Mouse (Mus musculus) limb, embryonic 11.5 days (tissue): ENCODE results near the gene Ethe1. TPM values are rescaled to one million over a fixed set of nuclear protein-coding genes. Genes with fewer than 3 reads are reported as not detected.

Source experiments
- ATAC-seq: fragments of 200-750 bp; cut with Nextera tagmentation; 2 replicates; pipeline ENCODE4 v1.8.0; 2017; ENCODE audit warnings: low read depth; ENCODE audit not compliant: insufficient number of reproducible peaks, low FRiP score, low TSS enrichment
- DNase-seq: peaks from one replicate; pipeline ENCODE4 v3.0.0-alpha.2; 2015; ENCODE audit warnings: low spot score
- H3K27ac ChIP-seq: fragments of 300-500 bp; sonication (generic); replicated peaks from 2 replicates; pipeline ENCODE4 v1.5.1; 2014; ENCODE audit warnings: low read depth, mild to moderate bottlenecking, low read length
- H3K27me3 ChIP-seq: fragments of 300-500 bp; sonication (generic); 2 replicates; pipeline ENCODE4 v1.6.1; 2014; ENCODE audit warnings: mild to moderate bottlenecking, low read length, mixed read lengths; ENCODE audit not compliant: control insufficient read depth, insufficient read depth
- H3K36me3 ChIP-seq: fragments of 300-500 bp; sonication (generic); 2 replicates; pipeline ENCODE4 v1.6.1; 2014; ENCODE audit warnings: mild to moderate bottlenecking, low read length, moderate library complexity, mixed read lengths; ENCODE audit not compliant: control insufficient read depth, insufficient read depth
- H3K4me1 ChIP-seq: fragments of 300-500 bp; sonication (generic); 2 replicates; pipeline ENCODE4 v1.6.1; 2014; ENCODE audit warnings: low read length, mixed read lengths; ENCODE audit not compliant: control insufficient read depth, insufficient read depth
- H3K4me2 ChIP-seq: fragments of 300-500 bp; sonication (generic); 2 replicates; pipeline ENCODE4 v1.6.1; 2014; ENCODE audit warnings: low read depth, mild to moderate bottlenecking, moderate library complexity; ENCODE audit not compliant: severe bottlenecking
- H3K4me3 ChIP-seq: fragments of 300-500 bp; sonication (generic); 2 replicates; pipeline ENCODE4 v1.5.1; 2014; ENCODE audit warnings: low read depth, low read length
- H3K9ac ChIP-seq: fragments of 300-500 bp; sonication (generic); 2 replicates; pipeline ENCODE4 v1.6.1; 2014; ENCODE audit warnings: mild to moderate bottlenecking, low read length
- H3K9me3 ChIP-seq: fragments of 300-500 bp; sonication (generic); 2 replicates; pipeline ENCODE4 v1.6.1; 2016; ENCODE audit warnings: low read length; ENCODE audit not compliant: control insufficient read depth
- WGBS: fragments of 180-500 bp; shearing (Covaris S2); extraction: QIAGEN DNeasy Blood & Tissue Kit; methylation state at CpG from one replicate; pipeline ENCODE4 v1.1.7; 2014; 5-methylcytosine and 5-hydroxymethylcytosine counted together
- polyA plus RNA-seq: library from polyadenylated mRNA; unstranded; fragments of >200 nt; fragmentation: Nextera tagmentation; extraction: Ambion mirVana; gene quantifications from 2 replicates; pipeline ENCODE4 v1.2.1, GENCODE M21; 2014

Gene Ethe1
- polyA plus RNA-seq, 1 experiment from 2014 or later, result 32.2 TPM

- Histone ChIP-seq H3K4me2 (no peak overlapping the region), H3K27ac (no peak overlapping the region), H3K4me1 (no peaks in the 10 kb centered on the region), H3K27me3 (0 out of 2 replicates have a peak, but pooled peaks cover 3% of the 10 kb centered on the region), H3K36me3 (no peaks in the 10 kb centered on the region), H3K9me3 (peaks cover 3% of the 10 kb centered on the region; the same call in 1 of the 2 replicates), H3K9ac (no peak overlapping the region), H3K4me3 (no peak overlapping the region)
- DNase-seq (no peak), ATAC-seq (no peak)
- WGBS, result 82% methylated on average over 6 of the region's 6 CpGs
Observed at GRCm38 (mm10) chr7:24622967-24623366, 35.6 kb downstream of the Ethe1 start.

DNA sequence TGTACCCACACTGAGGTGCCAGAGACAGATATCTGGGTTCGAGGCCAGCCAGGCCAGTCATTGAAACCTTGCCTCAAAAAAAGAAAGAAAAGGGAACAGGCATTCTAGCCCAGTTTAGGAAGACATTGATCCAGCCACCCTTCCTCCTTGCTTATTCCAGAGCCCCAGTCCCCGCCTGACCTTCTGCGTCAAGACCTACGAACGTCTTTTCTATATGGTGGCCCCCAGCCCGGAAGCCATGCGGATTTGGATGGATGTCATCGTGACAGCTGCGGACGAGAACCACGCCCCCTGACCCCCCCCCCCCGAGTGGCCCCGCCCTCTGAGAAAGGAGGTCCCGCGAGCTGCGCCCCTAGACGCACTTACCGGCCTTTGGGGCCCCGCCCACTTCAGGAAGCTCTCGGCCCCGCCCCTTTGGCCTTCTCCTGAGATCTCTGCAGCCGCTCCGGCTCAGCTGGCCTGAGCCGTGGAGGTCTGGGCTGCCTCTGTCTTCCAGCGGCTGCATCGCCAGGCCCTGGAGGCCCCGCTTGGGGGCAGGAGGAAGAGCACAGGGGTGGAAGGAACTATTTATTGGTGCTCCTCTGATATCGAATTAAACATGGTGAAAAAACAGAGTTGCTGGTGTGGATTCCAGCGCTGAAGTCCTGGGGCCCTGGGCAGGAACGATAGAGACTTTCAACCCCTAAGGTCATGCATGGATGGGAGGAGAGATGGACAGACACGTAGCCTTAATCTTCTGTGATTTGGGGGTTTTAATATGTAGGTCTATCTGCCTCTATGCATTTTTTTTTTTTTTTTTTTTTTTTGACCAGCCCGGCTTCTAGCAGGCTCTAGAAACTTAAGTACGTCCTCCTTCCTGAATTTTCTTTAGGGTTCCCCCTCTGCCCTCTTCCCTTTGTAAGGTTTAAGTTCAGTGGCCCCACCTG is 41.6 kb downstream of the Ethe1 start:
- no peak overlapping the region for H3K27ac ChIP-seq
- WGBS, result 11% methylated on average over 33 of the region's 33 CpGs

DNA sequence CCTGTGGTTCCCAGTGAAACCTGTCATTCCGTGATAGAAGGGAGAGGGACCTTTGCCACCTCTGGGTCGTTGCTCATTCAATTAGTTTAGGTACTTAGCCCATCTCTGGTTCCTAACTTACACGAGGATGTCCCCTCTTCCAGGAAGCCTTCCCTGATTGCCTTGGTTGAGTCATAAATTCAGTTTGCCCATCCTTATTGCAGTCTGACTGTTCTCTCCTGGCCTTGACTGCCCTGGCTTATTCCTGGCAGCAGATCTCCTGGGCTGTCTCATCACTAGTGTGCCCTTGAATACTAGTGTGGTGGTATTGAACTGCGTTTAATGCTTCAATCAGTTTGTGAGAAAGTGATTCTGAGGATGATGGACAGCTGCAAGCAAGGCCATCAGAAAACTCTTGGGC is 42.3 kb downstream of the Ethe1 start:
- no peak overlapping the region for H3K4me2 ChIP-seq
- no peaks in the 10 kb centered on the region for H3K27me3 ChIP-seq
- H3K27ac ChIP-seq, result no peak overlapping the region
- no peaks in the 10 kb centered on the region for H3K4me1 ChIP-seq
- DNase-seq, result no peak
- no peak overlapping the region for H3K9ac ChIP-seq
- no peaks in the 10 kb centered on the region for H3K36me3 ChIP-seq
- 63% methylated on average over 4 of the region's 4 CpGs for WGBS
- no peak overlapping the region for H3K4me3 ChIP-seq
- no peak for ATAC-seq
- H3K9me3 ChIP-seq, result no peaks in the 10 kb centered on the region

More for the DNA sequence above, 41.6 kb downstream of the Ethe1 start:
- Histone ChIP-seq H3K4me1 (no peaks in the 10 kb centered on the region), H3K9me3 (no peaks in the 10 kb centered on the region), H3K36me3 (no peaks in the 10 kb centered on the region), H3K27me3 (no peaks in the 10 kb centered on the region), H3K4me3 (peak overlapping the region; percentile 1), H3K9ac (0 out of 2 replicates have a peak overlapping the region, but pooled peaks have one; percentile 1), H3K4me2 (peak overlapping the region; percentile 36)
- peak; percentile 70; the same call in 1 of the 2 replicates for ATAC-seq
- DNase-seq, result peak; percentile 85

DNA sequence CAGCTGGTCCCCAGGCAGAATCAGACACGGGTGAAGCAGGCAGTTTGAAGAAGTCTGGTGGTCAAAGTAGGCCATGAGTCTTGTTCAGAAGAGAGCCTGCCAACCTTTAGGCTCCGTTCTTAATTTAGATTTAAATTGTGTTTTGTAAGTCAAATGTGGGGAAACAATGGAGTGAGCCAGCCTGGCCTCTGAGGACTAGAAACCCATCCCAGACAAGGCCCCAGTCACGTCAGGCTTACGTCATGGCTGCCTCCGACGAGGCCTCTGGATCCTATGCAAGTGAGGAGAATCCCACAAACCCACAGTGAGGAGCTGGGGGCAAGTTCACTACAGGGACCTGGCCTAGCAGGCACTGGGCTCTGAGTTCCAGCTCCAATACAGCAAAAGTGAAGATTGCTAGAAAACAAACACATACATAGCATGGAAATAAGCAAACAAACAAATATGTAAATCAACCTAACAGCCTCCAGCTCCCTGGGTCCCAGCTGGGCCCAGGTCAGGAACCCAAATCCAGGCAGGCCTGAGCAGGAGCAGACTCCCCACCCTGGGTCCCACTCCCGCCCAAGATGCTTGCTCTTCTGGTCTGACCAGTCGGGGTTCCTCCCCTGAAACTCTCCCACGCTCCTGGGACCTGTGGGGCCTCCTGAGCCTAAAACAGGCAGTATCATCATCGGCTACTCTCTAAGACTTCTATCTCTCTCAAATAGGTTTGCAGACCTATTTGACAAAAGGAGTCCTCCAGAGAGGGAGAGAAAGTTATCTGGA is 43.0 kb downstream of the Ethe1 start:
- Histone ChIP-seq H3K4me1 (no peaks in the 10 kb centered on the region), H3K9ac (no peak overlapping the region), H3K27me3 (no peaks in the 10 kb centered on the region), H3K4me2 (no peak overlapping the region), H3K4me3 (no peak overlapping the region), H3K9me3 (no peaks in the 10 kb centered on the region), H3K27ac (no peak overlapping the region), H3K36me3 (no peaks in the 10 kb centered on the region)
- ATAC-seq (no peak), DNase-seq (no peak)
- 75% methylated on average over 10 of the region's 10 CpGs for WGBS

- Histone ChIP-seq H3K9ac (no peak within 1 kb of the TSS), H3K27me3 (peaks cover 48% of the 10 kb centered on the region), H3K36me3 (no peaks in the 10 kb centered on the region), H3K4me2 (no peak within 1 kb of the TSS), H3K4me3 (peak within 1 kb of the TSS; percentile 10; the same call in 1 of the 2 replicates), H3K4me1 (no peaks in the 10 kb centered on the region), H3K9me3 (no peaks in the 10 kb centered on the region), H3K27ac (no peak within 1 kb of the TSS)
- ATAC-seq (no peak), DNase-seq (no peak)
- 14% methylated on average over 15 of the region's 15 CpGs for WGBS
Observed at GRCm38 (mm10) chr7:24636264-24636663, 48.9 kb downstream of the Ethe1 start, which contains the start of gene Lypd3. TSS of gene Lypd3 (plus strand) at chr7:24636550.

- no peak overlapping the region for H3K4me2 ChIP-seq
- ATAC-seq, result peak; percentile 58; the same call in 1 of the 2 replicates
Observed at GRCm38 (mm10) chr7:24637046-24637445, 49.7 kb downstream of the Ethe1 start.

GRCm38 (mm10) chr7:24638026-24638856 is 50.9 kb downstream of the Ethe1 start:
- H3K4me2 ChIP-seq, result peak overlapping the region; percentile 57
- H3K27ac ChIP-seq, result no peak overlapping the region
- no peaks in the 10 kb centered on the region for H3K36me3 ChIP-seq
- H3K4me3 ChIP-seq, result peak overlapping the region; percentile 30
- H3K9ac ChIP-seq, result no peak overlapping the region
- 0 out of 2 replicates have a peak, but pooled peaks have one; percentile 8 for ATAC-seq
- H3K4me1 ChIP-seq, result no peaks in the 10 kb centered on the region
- no peak for DNase-seq
- WGBS, result 4% methylated on average over 35 of the region's 35 CpGs
- peaks cover 50% of the 10 kb centered on the region for H3K27me3 ChIP-seq
- H3K9me3 ChIP-seq, result no peaks in the 10 kb centered on the region

More at GRCm38 (mm10) chr7:24637046-24637445, 49.7 kb downstream of the Ethe1 start:
- H3K27ac ChIP-seq, result no peak overlapping the region
- WGBS, result 2% methylated on average over 18 of the region's 18 CpGs
- H3K9me3 ChIP-seq, result no peaks in the 10 kb centered on the region
- no peak for DNase-seq
- H3K4me1 ChIP-seq, result no peaks in the 10 kb centered on the region
- H3K27me3 ChIP-seq, result peaks cover 50% of the 10 kb centered on the region
- no peak overlapping the region for H3K9ac ChIP-seq
- H3K4me3 ChIP-seq, result peak overlapping the region; percentile 10; the same call in 1 of the 2 replicates
- H3K36me3 ChIP-seq, result no peaks in the 10 kb centered on the region
